ENCODE assay signal across 7 mouse cellular contexts in genomic region chr19:56722291-56722707, GRCm38 (mm10). TPM values are rescaled to one million over a fixed set of nuclear protein-coding genes. Genes with fewer than 3 reads are reported as not detected.
DNase-seq lines count a peak whose midpoint lies in the region; ATAC-seq and TF ChIP-seq lines count a peak whose summit lies in the region.

No protein-coding gene starts in this region.

- DNase-seq in lung, embryonic 14.5 days, result peak; percentile 40
- DNase-seq in lung, postnatal 10 days, result no peak
- DNase-seq in kidney, postnatal 0 days (ENCODE audit: low spot score), result no peak
- peak; percentile 6 for DNase-seq in naive thymus-derived CD4-positive, alpha-beta T cell, adult 2 months (ENCODE audit: low read depth)
- no peak for DNase-seq in T-cell, adult 2 months (ENCODE audit: low spot score)
- DNase-seq in adipocyte (ENCODE audit: low spot score), result no peak

- H3K4me2 ChIP-seq in lung, embryonic 14.5 days, result peak overlapping the region; percentile 94
- H3K4me2 ChIP-seq in forebrain, embryonic 12.5 days, result peak overlapping the region; percentile 91
- H3K4me2 ChIP-seq in kidney, postnatal 0 days (ENCODE audit: low read length), result peak overlapping the region; percentile 83

- TF ChIP-seq CTCF in lung, embryonic 14.5 days (IDR thresholded peaks at IDR 0.05; ENCODE audit: low read depth), result no peak
- no peak for TF ChIP-seq CTCF in kidney, postnatal 0 days (IDR thresholded peaks at IDR 0.05; ENCODE audit: low read depth)

- H3K9ac ChIP-seq in lung, embryonic 14.5 days, result peak overlapping the region; percentile 54
- peak overlapping the region; percentile 59 for H3K9ac ChIP-seq in forebrain, embryonic 12.5 days
- H3K9ac ChIP-seq in kidney, postnatal 0 days (ENCODE audit: low read depth, low read length), result peak overlapping the region; percentile 44; the same call in 1 of the 2 replicates

- no peaks in the 10 kb centered on the region for H3K9me3 ChIP-seq in lung, embryonic 14.5 days (ENCODE audit: low read depth, low read length)
- no peaks in the 10 kb centered on the region for H3K9me3 ChIP-seq in forebrain, embryonic 12.5 days
- no peaks in the 10 kb centered on the region for H3K9me3 ChIP-seq in kidney, postnatal 0 days (replicated peaks; ENCODE audit: low read length)

- WGBS in lung, embryonic 14.5 days, result under 1% methylated on average over 43 of the region's 48 CpGs
- 1% methylated on average over 33 of the region's 48 CpGs for WGBS in forebrain, embryonic 12.5 days
- WGBS in kidney, postnatal 0 days, result under 1% methylated on average over 31 of the region's 48 CpGs

- H3K4me3 ChIP-seq in lung, embryonic 14.5 days (ENCODE audit: low read depth, low read length), result peak overlapping the region; percentile 59
- H3K4me3 ChIP-seq in forebrain, embryonic 12.5 days (replicated peaks), result peak overlapping the region; percentile 60
- H3K4me3 ChIP-seq in kidney, postnatal 0 days (replicated peaks; ENCODE audit: low read depth, low read length), result peak overlapping the region; percentile 49

- ATAC-seq in lung, embryonic 14.5 days (ENCODE audit: insufficient read depth), result peak; percentile 43; the same call in 1 of the 2 replicates
- ATAC-seq in forebrain, embryonic 12.5 days (ENCODE audit: low FRiP score), result peak; percentile 40
- ATAC-seq in kidney, postnatal 0 days (replicated peaks; ENCODE audit: low FRiP score, low read depth), result no peak

- no peaks in the 10 kb centered on the region for H3K36me3 ChIP-seq in lung, embryonic 14.5 days (ENCODE audit: insufficient read depth)
- H3K36me3 ChIP-seq in forebrain, embryonic 12.5 days (replicated peaks), result no peaks in the 10 kb centered on the region
- no peaks in the 10 kb centered on the region for H3K36me3 ChIP-seq in kidney, postnatal 0 days (ENCODE audit: insufficient read depth, low read length)

- H3K27ac ChIP-seq in lung, embryonic 14.5 days (ENCODE audit: low read depth), result no peak overlapping the region
- no peak overlapping the region for H3K27ac ChIP-seq in forebrain, embryonic 12.5 days
- no peak overlapping the region for H3K27ac ChIP-seq in kidney, postnatal 0 days

- peaks cover 61% of the 10 kb centered on the region for H3K27me3 ChIP-seq in lung, embryonic 14.5 days (ENCODE audit: insufficient read depth, low read length)
- peaks cover 82% of the 10 kb centered on the region for H3K27me3 ChIP-seq in forebrain, embryonic 12.5 days
- peaks cover 68% of the 10 kb centered on the region for H3K27me3 ChIP-seq in kidney, postnatal 0 days (ENCODE audit: insufficient read depth, low read length)

- H3K4me1 ChIP-seq in lung, embryonic 14.5 days (ENCODE audit: insufficient read depth), result peaks cover 18% of the 10 kb centered on the region; the same call in 1 of the 2 replicates
- peaks cover 33% of the 10 kb centered on the region for H3K4me1 ChIP-seq in forebrain, embryonic 12.5 days
- peaks cover 22% of the 10 kb centered on the region; the same call in 1 of the 2 replicates for H3K4me1 ChIP-seq in kidney, postnatal 0 days (replicated peaks; ENCODE audit: insufficient read depth, low read length)

RNA-seq across cellular contexts. Expression of gene Adrb1, which starts 0.3 kb away (rescaled TPM):
- 1.2 and 1.6 TPM in 2 replicates for polyA plus RNA-seq in lung, embryonic 14.5 days (2014; fragmentation: Nextera tagmentation; extraction: Ambion mirVana)
- polyA plus RNA-seq in forebrain, embryonic 12.5 days (2016; fragmentation: Nextera tagmentation; extraction: Ambion mirVana), result 0.52 and 0.85 TPM in 2 replicates
- polyA plus RNA-seq in kidney, postnatal 0 days (2015; fragmentation: Nextera tagmentation; extraction: Ambion mirVana), result 0.37 and 0.55 TPM in 2 replicates

Comparison
In these comparisons a context has a peak if more than half of its experiments do, and no peak if none do; other contexts are left out.
1. DNase-seq: peak in lung, embryonic 14.5 days (single experiment) and naive thymus-derived CD4-positive, alpha-beta T cell, adult 2 months (single experiment); none in lung, postnatal 10 days (single experiment), kidney, postnatal 0 days (single experiment), T-cell, adult 2 months (single experiment) and adipocyte (single experiment).
2. Peak in every context shown above with its lines, with median percentiles within 50 percentile points of each other: H3K4me2 ChIP-seq, H3K4me3 ChIP-seq and H3K9ac ChIP-seq.